Mouse (Mus musculus) layer of hippocampus, adult 9-10 months (tissue): Measurements from ENCODE around the gene Stard5.
A peak's percentile ranks its signal among the peaks of the same experiment; 100 is the strongest.

Experiments
- DNase-seq: peaks from one replicate; pipeline ENCODE4 v3.0.0; 2022; ENCODE audit warnings: low spot score

Stard5 gene

DNA sequence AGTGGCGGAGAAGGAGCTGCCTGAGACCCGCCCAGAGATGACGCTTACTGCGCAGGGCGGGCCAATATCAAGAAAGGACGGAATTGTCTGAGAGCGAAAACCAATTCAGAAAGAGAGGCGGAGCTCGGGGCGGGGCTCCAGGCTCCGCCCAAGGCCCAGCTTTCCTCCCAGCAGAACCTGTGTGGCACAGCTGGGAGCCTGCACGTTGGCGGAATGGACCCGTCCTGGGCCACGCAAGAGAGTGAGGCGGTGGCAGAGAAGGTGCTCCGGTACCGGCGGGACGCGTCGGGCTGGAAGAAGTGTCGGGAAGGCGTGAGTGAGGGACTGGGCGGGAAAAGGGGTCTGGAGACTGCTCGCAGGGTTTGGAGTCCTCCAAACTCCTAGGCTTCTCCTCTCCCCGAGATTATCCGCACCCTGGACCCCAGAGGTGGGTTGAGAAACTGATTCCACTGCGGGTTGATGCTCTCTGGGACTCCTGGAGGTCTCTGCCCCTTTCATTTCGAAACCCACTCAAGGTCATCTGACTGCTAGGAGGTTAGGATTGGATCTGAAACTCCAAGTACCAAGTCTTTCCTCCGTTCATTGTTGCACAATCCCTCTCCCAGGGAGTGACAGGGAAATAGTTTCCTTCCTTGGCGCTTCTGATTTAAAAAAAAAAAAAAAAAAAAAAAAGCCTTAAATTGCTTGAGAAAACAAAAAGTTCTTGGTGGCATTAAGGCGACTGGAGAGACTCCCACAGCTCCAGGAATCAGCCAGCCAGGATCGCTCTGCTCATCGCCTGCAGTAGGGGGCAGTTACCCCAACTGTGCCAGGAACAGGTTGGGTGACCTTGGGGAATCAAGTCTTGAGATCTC is at the start of gene Stard5:
Stard5 (plus strand) TSS at position 132 of the 854 bp plus-strand sequence.
- peak; percentile 77 for DNase-seq

DNA sequence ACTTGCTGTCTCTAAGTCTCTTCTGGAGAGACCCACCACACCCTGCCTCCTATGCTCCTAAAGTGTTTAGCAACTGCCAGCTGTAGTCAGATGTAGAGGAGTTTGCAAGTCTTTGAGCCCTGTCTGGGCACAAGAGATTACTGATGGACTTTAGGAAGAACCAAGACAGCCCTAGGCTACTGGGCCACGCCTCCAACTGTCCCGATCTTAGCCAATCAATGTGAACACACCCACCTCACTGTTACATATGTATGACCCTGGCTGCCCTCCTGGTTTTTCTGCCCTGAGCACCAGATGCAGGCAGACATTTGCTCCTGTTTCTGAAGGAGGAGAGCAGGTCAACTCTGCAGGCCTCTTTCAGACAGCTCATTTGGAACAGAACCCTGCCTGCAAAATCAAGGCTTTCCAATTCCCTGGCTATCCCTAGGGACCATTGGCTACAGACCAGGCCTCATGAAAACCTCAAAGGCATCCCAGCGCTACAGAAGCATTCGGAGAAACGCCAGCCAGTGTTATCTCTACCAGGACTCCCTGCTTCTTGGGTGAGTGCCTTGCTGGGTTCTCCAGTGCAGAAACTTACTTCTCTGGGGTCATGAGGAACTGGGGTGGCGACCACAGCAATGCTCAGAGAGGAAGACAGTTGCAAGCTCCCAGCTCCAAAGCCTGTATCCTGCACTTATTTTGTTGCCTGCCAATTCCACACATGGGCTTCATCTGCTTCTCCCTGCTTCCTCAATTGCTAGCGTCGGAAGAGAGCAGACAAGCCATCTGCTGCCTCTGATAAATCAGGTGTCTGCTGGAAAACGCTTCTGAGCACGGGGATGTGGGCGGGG is 46.9 kb upstream of the Stard5 start, which contains the start of gene Tmc3:
Tmc3 (plus strand) TSS at position 289 of the 833 bp plus-strand sequence.
- peak; percentile 38 for DNase-seq

GRCm38 (mm10) chr7:83594056-83594455 is 37.7 kb upstream of the Stard5 start:
- DNase-seq = no peak

- no peak for DNase-seq
These were observed 34.7 kb upstream of the Stard5 start for GRCm38 (mm10) chr7:83597063-83597462.

DNA sequence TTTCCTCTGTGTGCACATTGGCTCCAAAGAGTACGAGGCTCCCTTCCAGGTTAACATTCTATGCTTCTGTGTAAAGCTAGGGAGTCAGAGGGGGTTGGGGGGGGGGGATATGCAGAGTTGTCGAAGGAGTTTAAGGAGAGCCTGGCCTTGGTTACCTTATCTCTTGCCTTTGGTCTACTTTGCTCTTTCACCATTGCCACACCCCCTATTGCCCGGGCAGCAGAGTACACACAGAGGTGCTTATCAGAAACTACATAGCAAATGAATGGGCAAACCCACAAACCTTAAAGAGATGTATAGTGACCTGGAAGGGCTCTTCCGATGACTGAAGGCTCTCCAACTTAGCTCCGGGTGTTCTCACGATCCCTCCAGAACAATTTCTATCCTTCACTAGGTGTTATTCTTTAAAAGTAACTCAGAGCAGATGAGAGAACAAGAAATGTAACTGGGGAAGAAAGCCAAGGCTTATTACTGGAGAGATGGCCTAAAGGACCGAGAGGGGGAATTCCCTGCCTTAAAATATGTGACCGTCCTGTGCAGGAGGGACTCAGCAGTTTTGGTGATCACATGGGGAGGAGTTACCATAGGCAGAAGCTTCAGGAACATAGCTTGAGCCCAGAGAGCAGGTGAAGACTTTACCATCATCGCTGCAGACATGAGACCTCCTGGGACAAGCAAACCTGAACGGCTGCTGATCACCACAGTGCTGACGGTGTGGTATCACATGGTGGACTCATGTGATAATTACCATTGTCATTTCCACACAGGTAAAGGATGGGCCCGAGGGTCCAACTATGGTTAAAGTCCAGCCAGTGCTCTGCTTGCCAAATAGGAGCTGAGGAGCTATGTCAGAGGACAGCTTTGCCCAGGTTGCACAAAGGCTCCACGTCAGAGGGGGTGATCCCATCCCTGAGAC is 32.5 kb upstream of the Stard5 start:
- DNase-seq = no peak

DNA sequence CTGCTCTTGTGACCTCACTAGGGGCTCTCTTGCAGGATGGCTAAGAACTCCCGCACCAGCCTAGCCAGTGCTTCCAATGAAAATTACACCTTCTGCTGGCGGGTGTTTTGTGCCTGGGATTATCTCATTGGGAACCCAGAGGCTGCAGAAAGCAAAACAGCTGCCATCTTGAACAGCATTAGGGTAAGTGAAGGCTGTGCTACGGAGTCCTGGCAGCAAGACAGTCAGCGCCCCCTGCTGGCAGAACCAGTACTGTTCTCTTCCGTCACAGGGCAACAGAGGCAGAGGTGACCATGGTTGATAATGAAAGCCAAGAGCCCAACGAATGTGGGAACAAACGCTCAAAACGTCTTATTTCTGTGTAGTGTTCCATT is 31.9 kb upstream of the Stard5 start:
- no peak for DNase-seq

DNA sequence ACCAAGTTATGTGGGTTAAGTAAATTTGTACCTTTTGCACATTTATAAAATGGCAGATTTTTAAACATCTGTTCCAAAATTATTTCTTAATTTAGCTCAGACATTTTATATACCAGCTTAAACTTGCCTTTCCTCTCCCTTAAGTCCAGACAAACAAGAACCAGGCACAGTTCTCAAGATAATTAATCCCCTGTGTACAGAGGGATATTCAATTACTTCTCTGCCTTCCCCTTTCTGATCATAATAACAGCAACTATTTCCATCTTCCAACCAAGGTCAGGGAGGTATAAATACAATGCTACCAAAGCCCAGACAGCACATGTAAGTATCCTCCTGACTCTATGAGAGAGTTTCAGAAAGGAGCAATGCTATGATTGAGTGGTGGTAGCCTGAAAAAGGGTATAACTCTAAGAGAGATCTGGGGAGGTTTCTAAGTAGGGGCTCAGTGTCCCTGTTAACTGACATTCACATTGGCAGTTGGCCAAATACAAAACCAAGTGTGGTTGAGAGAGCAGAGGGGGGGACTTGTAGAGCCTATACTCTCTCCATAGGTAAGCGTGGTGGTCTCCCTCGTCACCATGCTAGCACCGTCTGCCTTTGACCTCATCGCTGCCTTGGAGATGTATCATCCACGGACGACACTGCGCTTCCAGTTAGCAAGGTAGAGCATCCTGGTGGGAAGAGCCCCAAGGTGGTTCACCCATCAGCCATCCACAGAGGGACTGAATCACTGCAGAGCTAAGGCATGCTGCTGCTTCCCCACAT is 27.4 kb upstream of the Stard5 start:
- no peak for DNase-seq

GRCm38 (mm10) chr7:83606796-83607195 is 25.0 kb upstream of the Stard5 start:
- DNase-seq = no peak

DNA sequence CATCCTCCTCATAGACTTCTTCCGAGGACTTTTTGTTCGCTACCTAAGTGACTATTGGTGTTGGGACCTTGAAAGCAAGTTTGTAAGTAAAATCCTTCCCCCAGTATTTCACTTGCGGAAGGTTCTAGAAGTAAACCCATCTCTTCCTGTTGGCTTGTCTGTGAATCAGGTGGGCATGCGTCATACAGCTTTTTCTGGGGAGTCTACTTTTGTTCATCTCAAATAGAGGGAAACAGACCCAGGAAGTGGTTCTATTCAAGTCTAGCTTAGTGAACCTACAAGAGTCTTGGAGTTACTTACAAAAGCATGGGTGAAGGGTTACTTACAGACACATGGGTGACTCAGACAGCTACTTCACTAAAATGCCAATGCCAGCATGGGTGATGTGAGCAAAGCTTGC is 21.9 kb upstream of the Stard5 start:
- DNase-seq = no peak

- DNase-seq = no peak
These were observed 19.9 kb upstream of the Stard5 start for GRCm38 (mm10) chr7:83611886-83612285.

DNA sequence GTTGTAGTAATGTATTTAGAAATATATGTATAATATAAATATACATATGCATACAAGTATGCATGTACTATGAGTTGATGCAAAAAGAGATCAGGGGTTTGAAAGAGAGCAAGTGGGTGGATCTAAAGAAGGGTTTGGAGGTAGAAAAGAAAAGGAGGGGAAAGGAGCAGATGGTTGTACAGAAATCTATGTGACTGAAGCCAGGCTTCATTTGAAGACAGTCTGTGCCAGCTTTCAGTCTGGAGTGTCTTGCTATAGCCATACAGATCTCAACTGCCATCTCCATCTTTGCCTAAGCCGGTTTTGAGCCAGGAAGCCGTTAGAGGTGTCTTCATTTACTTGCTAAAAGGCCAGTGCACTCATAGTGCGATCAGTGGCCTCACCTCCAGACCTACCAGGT is 16.5 kb upstream of the Stard5 start:
- DNase-seq = no peak

GRCm38 (mm10) chr7:83615815-83616214 is 15.9 kb upstream of the Stard5 start:
- DNase-seq = no peak

DNA sequence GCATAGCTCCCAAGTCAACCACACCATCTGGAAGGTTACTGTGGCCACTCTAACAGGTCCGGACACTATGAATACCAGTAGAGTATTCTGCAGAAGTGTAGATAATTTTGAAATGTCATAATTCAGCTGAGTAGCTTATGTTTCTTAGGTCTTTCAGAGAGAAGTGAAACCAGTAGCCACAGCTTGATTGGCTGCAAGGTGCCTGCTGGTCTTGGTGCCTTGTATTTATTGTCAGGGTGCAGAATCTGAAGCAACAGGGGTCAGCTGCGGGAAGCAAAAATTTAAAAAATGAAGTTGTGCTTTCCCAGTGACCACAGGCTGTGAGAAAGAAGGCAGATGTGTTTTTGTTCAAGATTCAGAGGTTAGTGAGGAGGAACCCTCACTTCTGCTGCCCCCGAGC is 15.5 kb upstream of the Stard5 start:
- DNase-seq = no peak

- no peak for DNase-seq
These were observed 13.1 kb upstream of the Stard5 start for GRCm38 (mm10) chr7:83618709-83619108.

- DNase-seq = no peak
These were observed 9.2 kb upstream of the Stard5 start for GRCm38 (mm10) chr7:83622582-83622981.

- no peak for DNase-seq
These were observed 7.7 kb upstream of the Stard5 start for GRCm38 (mm10) chr7:83624065-83624464.

- no peak for DNase-seq
These were observed 5.1 kb upstream of the Stard5 start for GRCm38 (mm10) chr7:83626557-83627257.

GRCm38 (mm10) chr7:83627369-83627768 is 4.4 kb upstream of the Stard5 start:
- DNase-seq = no peak

GRCm38 (mm10) chr7:83631073-83631827 is 509 bp upstream of the Stard5 start:
- no peak for DNase-seq

- no peak for DNase-seq
These were observed 942 bp downstream of the Stard5 start for GRCm38 (mm10) chr7:83632682-83633120.
